Mouse (Mus musculus): ENCODE results near the gene Wwp2.

GRCm38 (mm10) chr8:107519860-107520259 is 83.7 kb downstream of the Wwp2 start:
- no peak for TF ChIP-seq CTCF (IDR thresholded peaks at IDR 0.05; ENCODE audit: extremely low read depth, insufficient read depth, insufficient read length, insufficient replicate concordance)
- no peak for TF ChIP-seq POLR2A (IDR thresholded peaks at IDR 0.05; ENCODE audit: low read depth, low read length)

Data from spleen, adult 2 months (tissue).